Mouse (Mus musculus) lung, embryonic 14.5 days (tissue): Measurements from ENCODE around the gene Phlpp1. TPM values are rescaled to one million over a fixed set of nuclear protein-coding genes. Genes with fewer than 3 reads are reported as not detected.

Source experiments
- ATAC-seq: fragments of 200-750 bp; cut with Nextera tagmentation; 2 replicates; pipeline ENCODE4 v1.8.0; 2017; ENCODE audit warnings: mild to moderate bottlenecking, moderate TSS enrichment, moderate library complexity; ENCODE audit not compliant: insufficient read depth
- DNase-seq: peaks from one replicate; pipeline ENCODE4 v3.0.0-alpha.2; 2015
- H3K27ac ChIP-seq: fragments of 300-500 bp; sonication (generic); 2 replicates; pipeline ENCODE4 v1.5.1; 2014; ENCODE audit warnings: low read depth, mild to moderate bottlenecking, moderate library complexity
- H3K27me3 ChIP-seq: fragments of 300-500 bp; sonication (generic); 2 replicates; pipeline ENCODE4 v1.6.1; 2014; ENCODE audit warnings: low read length, control low read depth; ENCODE audit not compliant: insufficient read depth
- H3K36me3 ChIP-seq: fragments of 300-500 bp; sonication (generic); 2 replicates; pipeline ENCODE4 v1.6.1; 2014; ENCODE audit warnings: control low read depth; ENCODE audit not compliant: insufficient read depth
- H3K4me1 ChIP-seq: fragments of 300-500 bp; sonication (generic); 2 replicates; pipeline ENCODE4 v1.6.1; 2014; ENCODE audit warnings: antibody characterized with exemption, control low read depth; ENCODE audit not compliant: insufficient read depth
- H3K4me2 ChIP-seq: fragments of 300-500 bp; sonication (generic); 2 replicates; pipeline ENCODE4 v1.6.1; 2014; ENCODE audit warnings: mild to moderate bottlenecking
- H3K4me3 ChIP-seq: fragments of 300-500 bp; sonication (generic); 2 replicates; pipeline ENCODE4 v1.5.1; 2014; ENCODE audit warnings: low read depth, low read length
- H3K9ac ChIP-seq: fragments of 300-500 bp; sonication (generic); 2 replicates; pipeline ENCODE4 v1.6.1; 2014
- H3K9me3 ChIP-seq: fragments of 300-500 bp; sonication (generic); 2 replicates; pipeline ENCODE4 v1.6.1; 2016; ENCODE audit warnings: low read depth, low read length, control low read depth
- CTCF ChIP-seq: IDR thresholded peaks from 2 replicates; pipeline ENCODE4 v1.5.1; 2016; ENCODE audit warnings: antibody characterized with exemption, low read depth
- WGBS: fragments of 180-500 bp; shearing (Covaris S2); extraction: QIAGEN DNeasy Blood & Tissue Kit; methylation state at CpG from one replicate; pipeline ENCODE4 v1.1.7; 2014; 5-methylcytosine and 5-hydroxymethylcytosine counted together
- polyA plus RNA-seq: library from polyadenylated mRNA; unstranded; fragments of >200 nt; fragmentation: Nextera tagmentation; extraction: Ambion mirVana; gene quantifications from 2 replicates; pipeline ENCODE4 v1.2.1, GENCODE M21; 2014

Phlpp1 gene
- polyA plus RNA-seq, 1 experiment from 2014 or later: 4.2 TPM

- no peak for ATAC-seq
- 59% methylated on average over 2 of the region's 2 CpGs for WGBS
- Histone ChIP-seq H3K4me3 (no peak overlapping the region), H3K9me3 (no peaks in the 10 kb centered on the region), H3K4me1 (no peaks in the 10 kb centered on the region), H3K36me3 (no peaks in the 10 kb centered on the region), H3K4me2 (no peak overlapping the region), H3K27ac (no peak overlapping the region), H3K27me3 (no peaks in the 10 kb centered on the region), H3K9ac (no peak overlapping the region)
- TF ChIP-seq CTCF: no peak
- DNase-seq: no peak
Measured at GRCm38 (mm10) chr1:106326691-106327090, 155.1 kb downstream of the Phlpp1 start.

- WGBS: 81% methylated on average over 3 of the region's 3 CpGs
- DNase-seq: no peak
- no peak overlapping the region for H3K27ac ChIP-seq
- H3K9ac ChIP-seq: no peak overlapping the region
- no peaks in the 10 kb centered on the region for H3K9me3 ChIP-seq
- 0 out of 2 replicates have a peak, but pooled peaks cover 3% of the 10 kb centered on the region for H3K36me3 ChIP-seq
- H3K4me3 ChIP-seq: no peak overlapping the region
- TF ChIP-seq CTCF: no peak
- no peaks in the 10 kb centered on the region for H3K27me3 ChIP-seq
- no peak for ATAC-seq
- H3K4me1 ChIP-seq: no peaks in the 10 kb centered on the region
- no peak overlapping the region for H3K4me2 ChIP-seq
Measured at GRCm38 (mm10) chr1:106342100-106342499, 170.5 kb downstream of the Phlpp1 start.

GRCm38 (mm10) chr1:106345265-106345664 lies 173.7 kb downstream of the Phlpp1 start:
- DNase-seq (no peak), ATAC-seq (no peak)
- 90% methylated on average over 2 of the region's 2 CpGs for WGBS
- TF ChIP-seq CTCF: no peak
- Histone ChIP-seq H3K4me3 (no peak overlapping the region), H3K4me2 (no peak overlapping the region), H3K9ac (no peak overlapping the region), H3K27ac (no peak overlapping the region), H3K9me3 (no peaks in the 10 kb centered on the region), H3K36me3 (0 out of 2 replicates have a peak, but pooled peaks cover 3% of the 10 kb centered on the region), H3K27me3 (no peaks in the 10 kb centered on the region), H3K4me1 (no peaks in the 10 kb centered on the region)

- 95% methylated on average over 3 of the region's 3 CpGs for WGBS
- no peak overlapping the region for H3K4me3 ChIP-seq
- no peaks in the 10 kb centered on the region for H3K9me3 ChIP-seq
- 0 out of 2 replicates have a peak, but pooled peaks cover 3% of the 10 kb centered on the region for H3K36me3 ChIP-seq
- H3K9ac ChIP-seq: no peak overlapping the region
- ATAC-seq: no peak
- H3K27me3 ChIP-seq: no peaks in the 10 kb centered on the region
- H3K4me1 ChIP-seq: no peaks in the 10 kb centered on the region
- no peak overlapping the region for H3K27ac ChIP-seq
- no peak for DNase-seq
- TF ChIP-seq CTCF: peak; percentile 35
- no peak overlapping the region for H3K4me2 ChIP-seq
Measured at GRCm38 (mm10) chr1:106346776-106347175, 175.2 kb downstream of the Phlpp1 start.

GRCm38 (mm10) chr1:106349116-106349515 lies 177.6 kb downstream of the Phlpp1 start:
- WGBS: 92% methylated on average over 3 of the region's 3 CpGs
- 0 out of 2 replicates have a peak, but pooled peaks cover 3% of the 10 kb centered on the region for H3K36me3 ChIP-seq
- H3K4me3 ChIP-seq: no peak overlapping the region
- H3K9ac ChIP-seq: no peak overlapping the region
- no peaks in the 10 kb centered on the region for H3K4me1 ChIP-seq
- no peaks in the 10 kb centered on the region for H3K9me3 ChIP-seq
- no peak overlapping the region for H3K27ac ChIP-seq
- no peaks in the 10 kb centered on the region for H3K27me3 ChIP-seq
- no peak for TF ChIP-seq CTCF
- DNase-seq: no peak
- ATAC-seq: no peak
- no peak overlapping the region for H3K4me2 ChIP-seq

GRCm38 (mm10) chr1:106351512-106351911 lies 180.0 kb downstream of the Phlpp1 start:
- Histone ChIP-seq H3K9ac (no peak overlapping the region), H3K4me2 (no peak overlapping the region), H3K4me3 (no peak overlapping the region), H3K27me3 (no peaks in the 10 kb centered on the region), H3K9me3 (no peaks in the 10 kb centered on the region), H3K27ac (no peak overlapping the region), H3K4me1 (no peaks in the 10 kb centered on the region), H3K36me3 (0 out of 2 replicates have a peak, but pooled peaks cover 3% of the 10 kb centered on the region)
- ATAC-seq: no peak
- WGBS: 70% methylated on average over 2 of the region's 2 CpGs
- no peak for TF ChIP-seq CTCF
- DNase-seq: no peak

GRCm38 (mm10) chr1:106352801-106353511 lies 181.4 kb downstream of the Phlpp1 start:
- no peaks in the 10 kb centered on the region for H3K9me3 ChIP-seq
- no peaks in the 10 kb centered on the region for H3K36me3 ChIP-seq
- no peak for TF ChIP-seq CTCF
- H3K9ac ChIP-seq: no peak overlapping the region
- DNase-seq (no peak), ATAC-seq (no peak)
- H3K27me3 ChIP-seq: no peaks in the 10 kb centered on the region
- WGBS: 74% methylated on average over 2 of the region's 2 CpGs
- H3K27ac ChIP-seq: no peak overlapping the region
- no peak overlapping the region for H3K4me3 ChIP-seq
- no peaks in the 10 kb centered on the region for H3K4me1 ChIP-seq
- H3K4me2 ChIP-seq: no peak overlapping the region
